Mouse (Mus musculus) CH12.LX (cell line): ENCODE measurements around the gene Il27ra. TPM values are rescaled to one million over a fixed set of nuclear protein-coding genes. Genes with fewer than 3 reads are reported as not detected.

Source experiments
- DNase-seq: peaks from one replicate; pipeline ENCODE4 v3.0.0-alpha.2; 2013; ENCODE audit errors: extremely low read depth
- H3K27ac ChIP-seq: 2 replicates; pipeline ENCODE4 v1.5.1; 2012; ENCODE audit warnings: low read depth, mild to moderate bottlenecking, control low read depth, moderate library complexity; ENCODE audit not compliant: insufficient read depth
- H3K27me3 ChIP-seq: replicated peaks from 2 replicates; pipeline ENCODE3; 2012; ENCODE audit warnings: inconsistent platforms
- H3K36me3 ChIP-seq, 2 experiments: replicated peaks in 1 of 2; 2 replicates each; pipeline versions ENCODE3 to v1.6.1; 2012; ENCODE audit warnings: inconsistent platforms in 1 of 2, low read length in 1 of 2, mild to moderate bottlenecking in 1 of 2, mixed read lengths in 1 of 2, moderate library complexity in 1 of 2; ENCODE audit not compliant: control insufficient read depth in 1 of 2, insufficient read depth in 1 of 2
- H3K4me1 ChIP-seq, 2 experiments: 2 replicates each; pipeline ENCODE4 v1.6.1; 2012; ENCODE audit warnings: inconsistent platforms in 1 of 2, moderate library complexity in 1 of 2; ENCODE audit not compliant: insufficient read depth in 2 of 2, control insufficient read depth in 1 of 2
- H3K4me2 ChIP-seq: 2 replicates; pipeline ENCODE4 v1.6.1; 2012; ENCODE audit warnings: low read depth, mild to moderate bottlenecking, control low read depth; ENCODE audit not compliant: poor library complexity, insufficient read depth, severe bottlenecking
- H3K4me3 ChIP-seq, 3 experiments: fragments of 150-350 bp in 1 of 3; sonication (generic) in 1 of 3; replicated peaks in 1 of 3; 2 replicates each; pipeline versions ENCODE3 to v1.5.1; 2011 to 2012; ENCODE audit warnings: low read depth in 2 of 3, low read length in 2 of 3, mild to moderate bottlenecking in 2 of 3, moderate library complexity in 2 of 3, control low read depth in 1 of 3, improper control_type of control experiment in 1 of 3, inconsistent platforms in 1 of 3, mixed read lengths in 1 of 3; ENCODE audit not compliant: poor library complexity in 1 of 3
- H3K79me2 ChIP-seq: replicated peaks from 2 replicates; pipeline ENCODE4 v1.6.1; 2012; ENCODE audit warnings: mild to moderate bottlenecking, moderate library complexity; ENCODE audit not compliant: control insufficient read depth, poor library complexity, insufficient read depth, severe bottlenecking; ENCODE audit errors: extremely low read depth
- H3K9ac ChIP-seq: 2 replicates; pipeline ENCODE4 v1.6.1; 2012; ENCODE audit warnings: low read depth, mild to moderate bottlenecking, control low read depth, moderate library complexity; ENCODE audit not compliant: insufficient read depth
- H3K9me3 ChIP-seq: replicated peaks from 2 replicates; pipeline ENCODE3; 2012; ENCODE audit warnings: low read length, inconsistent platforms, mixed read lengths
- EP300 ChIP-seq: IDR thresholded peaks from 2 replicates; pipeline ENCODE4 v1.6.1; 2011; ENCODE audit warnings: low read length, improper control_type of control experiment
- ETS1 ChIP-seq: conservative IDR thresholded peaks from 2 replicates; pipeline ENCODE4 v1.6.1; 2012; ENCODE audit warnings: low read depth, mild to moderate bottlenecking, inconsistent platforms, low read length, improper control_type of control experiment, moderate library complexity
- IRF4 ChIP-seq: IDR thresholded peaks from 2 replicates; pipeline ENCODE4 v1.6.1; 2014; ENCODE audit warnings: low read depth, mild to moderate bottlenecking, inconsistent platforms, low read length, improper control_type of control experiment
- JUN ChIP-seq: IDR thresholded peaks from 2 replicates; pipeline ENCODE4 v1.6.1; 2011; ENCODE audit warnings: low read depth, mild to moderate bottlenecking, low read length, improper control_type of control experiment, moderate library complexity; ENCODE audit not compliant: insufficient read depth
- MAX ChIP-seq: IDR thresholded peaks from 2 replicates; pipeline ENCODE4 v1.6.1; 2011; ENCODE audit warnings: low read length, improper control_type of control experiment
- MEF2A ChIP-seq: IDR thresholded peaks from 2 replicates; pipeline ENCODE4 v1.6.1; 2014; ENCODE audit warnings: low read depth, mild to moderate bottlenecking, inconsistent platforms, low read length, improper control_type of control experiment, borderline replicate concordance
- POLR2AphosphoS2 ChIP-seq: IDR thresholded peaks from 2 replicates; pipeline ENCODE4 v1.6.1; 2011; ENCODE audit warnings: low read depth, low read length, improper control_type of control experiment
- RAD21 ChIP-seq: IDR thresholded peaks from 2 replicates; pipeline ENCODE4 v1.6.1; 2011; ENCODE audit warnings: low read depth, mild to moderate bottlenecking, low read length, improper control_type of control experiment, moderate library complexity
- RCOR1 ChIP-seq: conservative IDR thresholded peaks from 2 replicates; pipeline ENCODE4 v1.6.1; 2012; ENCODE audit warnings: low read depth, mild to moderate bottlenecking, inconsistent platforms, low read length, improper control_type of control experiment
- dilution Hi-C: fragments of 300-500 bp; cut with MboI; formaldehyde crosslinking; loops from 2 replicates; pipeline ENCODE4 v1.14.3; 2020; ENCODE audit warnings: low sequenced_read_pairs; ENCODE audit not compliant: extremely low pct_unique_long_range_greater_than_20kb, extremely low pct_ligation_motif_present
- in situ Hi-C: fragments of 300-500 bp; cut with MboI; formaldehyde crosslinking; loops from 3 replicates; pipeline ENCODE4 v1.14.3; 2019; ENCODE audit warnings: low sequenced_read_pairs, low pct_ligation_motif_present, low pct_unique_long_range_greater_than_20kb, mixed read lengths
- polyA plus RNA-seq: library from polyadenylated mRNA; unstranded; fragments of >175 nt; gene quantifications from 2 replicates; pipeline ENCODE4 v1.2.1, GENCODE M21; 2012; ENCODE audit warnings: low read depth; ENCODE audit not compliant: insufficient read length
- total RNA-seq, 2 experiments: library from RNA; depleted of rRNA; stranded (reverse); fragments of 300-350 nt in 1 of 2; fragments of >200 nt in 1 of 2; gene quantifications; 2 replicates each; pipeline ENCODE4 v1.2.3; 2012 to 2014

Il27ra gene
- total and polyA plus RNA-seq, 3 experiments: 1.4 to 2.4 (median 2.3) TPM

GRCm38 (mm10) chr8:84069169-84069568, 26.8 kb upstream of the Il27ra start:
- Histone ChIP-seq H3K4me3 (no peak overlapping the region), H3K4me2 (no peak overlapping the region), H3K27me3 (no peaks in the 10 kb centered on the region), H3K9ac (no peak overlapping the region), H3K36me3 (peaks cover 4 to 31% of the 10 kb centered on the region in 2 experiments)
- dilution Hi-C loops: no loop called here
- DNase-seq: no peak
- TF ChIP-seq IRF4: no peak
- TF ChIP-seq MEF2A: no peak
- no peak for TF ChIP-seq RCOR1
- no peak for TF ChIP-seq MAX
- no peak for TF ChIP-seq ETS1
- TF ChIP-seq JUN: no peak
- TF ChIP-seq POLR2AphosphoS2: no peak
- TF ChIP-seq, all 38 proteins: peak for 0
- Histone ChIP-seq H3K9me3 (no peaks in the 10 kb centered on the region), H3K27ac (no peak overlapping the region), H3K79me2 (peaks cover 14% of the 10 kb centered on the region; the same call in 1 of the 2 replicates), H3K4me1 (peaks cover 18 to 57% of the 10 kb centered on the region in 2 experiments)
- in situ Hi-C loops: no loop called here

- dilution Hi-C loops: no loop called here
- in situ Hi-C loops: no loop called here
- peaks cover 0 to 26% of the 10 kb centered on the region in 2 experiments for H3K36me3 ChIP-seq
- H3K4me3 ChIP-seq: no peak overlapping the region
- no peak for TF ChIP-seq EP300
- H3K4me2 ChIP-seq: peak overlapping the region; percentile 81
- no peak for DNase-seq
- no peaks in the 10 kb centered on the region for H3K27me3 ChIP-seq
- peaks cover 23 to 64% of the 10 kb centered on the region in 2 experiments for H3K4me1 ChIP-seq
- H3K9ac ChIP-seq: no peak overlapping the region
- no peak overlapping the region for H3K27ac ChIP-seq
- H3K79me2 ChIP-seq: peaks cover 14% of the 10 kb centered on the region; the same call in 1 of the 2 replicates
- H3K9me3 ChIP-seq: no peaks in the 10 kb centered on the region
Measured at GRCm38 (mm10) chr8:84068316-84069035, 26.1 kb upstream of the Il27ra start.

- in situ Hi-C loops: no loop called here
- H3K9ac ChIP-seq: peak overlapping the region; percentile 43; the same call in 1 of the 2 replicates
- TF ChIP-seq MAX: no peak
- TF ChIP-seq IRF4: no peak
- TF ChIP-seq RAD21: no peak
- TF ChIP-seq, all 38 proteins: peak for 0
- peaks cover 0 to 22% of the 10 kb centered on the region in 2 experiments for H3K36me3 ChIP-seq
- H3K4me3 ChIP-seq: peak overlapping the region in 2 of 3 experiments; percentile 61 to 70
- H3K27ac ChIP-seq: no peak overlapping the region
- DNase-seq: no peak
- dilution Hi-C loops: no loop called here
- peaks cover 14% of the 10 kb centered on the region; the same call in 1 of the 2 replicates for H3K79me2 ChIP-seq
- no peaks in the 10 kb centered on the region for H3K9me3 ChIP-seq
- H3K27me3 ChIP-seq: no peaks in the 10 kb centered on the region
- H3K4me2 ChIP-seq: peak overlapping the region; percentile 81
- peaks cover 25 to 66% of the 10 kb centered on the region in 2 experiments for H3K4me1 ChIP-seq
Measured at GRCm38 (mm10) chr8:84067911-84068310, 25.5 kb upstream of the Il27ra start.
